Mouse (Mus musculus): ENCODE measurements at regions not wholly inside any gene's neighbourhood (a gene's known extent, or its start where the extent isn't known, plus 50 kb on each side); places are given as distances from the start of the nearest gene placed in this dataset.

DNA sequence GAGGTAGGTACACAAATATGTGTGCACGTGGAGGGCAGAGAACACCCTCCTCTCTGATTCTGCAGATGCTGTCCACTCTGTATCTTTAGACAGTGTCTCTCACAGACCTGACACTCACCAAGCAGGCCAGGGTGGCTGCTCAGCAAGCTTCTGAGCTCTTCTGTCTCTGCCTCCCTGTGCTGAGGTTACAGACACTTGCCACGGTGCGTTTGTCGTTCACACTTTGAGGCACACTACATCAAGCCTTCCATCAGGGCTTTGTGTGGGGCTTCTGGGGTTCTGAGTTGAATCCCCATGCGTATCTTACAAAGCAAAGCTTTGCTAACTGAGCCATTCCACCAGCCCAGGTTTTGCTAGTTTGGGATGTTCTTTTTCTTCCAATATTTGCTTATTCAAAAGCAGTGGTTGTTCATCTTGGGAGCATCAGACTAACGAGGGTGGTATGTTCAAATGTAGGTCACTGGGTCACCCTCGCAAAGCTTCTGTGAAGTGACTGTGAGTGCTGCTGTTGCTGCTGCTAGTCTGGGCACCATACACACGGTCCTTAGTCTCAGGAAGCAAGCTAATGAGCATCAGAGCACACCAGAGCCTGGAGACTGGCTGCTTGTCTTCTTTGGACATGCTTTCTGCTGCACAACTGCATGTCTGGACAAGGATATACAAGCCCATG is 90.2 kb upstream of the Frmd4a start:
- no peak overlapping the region for H3K4me2 ChIP-seq (ENCODE audit: low read depth, low read length)
- H3K9ac ChIP-seq (ENCODE audit: low read length), result no peak overlapping the region
- no peaks in the 10 kb centered on the region for H3K4me1 ChIP-seq (replicated peaks; ENCODE audit: control insufficient read depth, insufficient read depth, low read length)
- ATAC-seq (ENCODE audit: low read depth), result no peak
- H3K4me3 ChIP-seq (ENCODE audit: low read length), result no peak overlapping the region
- H3K36me3 ChIP-seq (ENCODE audit: control insufficient read depth, insufficient read depth, low read length), result no peaks in the 10 kb centered on the region
- 45% methylated on average over 8 of the region's 8 CpGs for WGBS
- no peaks in the 10 kb centered on the region for H3K27me3 ChIP-seq (ENCODE audit: control insufficient read depth, insufficient read depth, low read depth, low read length)
- no peaks in the 10 kb centered on the region for H3K9me3 ChIP-seq (ENCODE audit: control insufficient read depth, low read length)
- no peak overlapping the region for H3K27ac ChIP-seq (ENCODE audit: low read length)

- no peak for ATAC-seq (ENCODE audit: low read depth)
- Histone ChIP-seq H3K27ac (ENCODE audit: low read length) (no peak overlapping the region), H3K9ac (ENCODE audit: low read length) (no peak overlapping the region), H3K4me2 (ENCODE audit: low read depth, low read length) (no peak overlapping the region), H3K9me3 (ENCODE audit: control insufficient read depth, low read length) (no peaks in the 10 kb centered on the region), H3K4me3 (ENCODE audit: low read length) (no peak overlapping the region), H3K4me1 (replicated peaks; ENCODE audit: control insufficient read depth, insufficient read depth, low read length) (no peaks in the 10 kb centered on the region), H3K36me3 (ENCODE audit: control insufficient read depth, insufficient read depth, low read length) (no peaks in the 10 kb centered on the region), H3K27me3 (ENCODE audit: control insufficient read depth, insufficient read depth, low read depth, low read length) (no peaks in the 10 kb centered on the region)
- 91% methylated on average over 4 of the region's 4 CpGs for WGBS
Observed at GRCm38 (mm10) chr2:3927853-3928252, 89.7 kb upstream of the Frmd4a start.

- Histone ChIP-seq H3K9me3 (ENCODE audit: control insufficient read depth, low read length) (no peaks in the 10 kb centered on the region), H3K9ac (ENCODE audit: low read length) (no peak overlapping the region), H3K27me3 (ENCODE audit: control insufficient read depth, insufficient read depth, low read depth, low read length) (no peaks in the 10 kb centered on the region), H3K36me3 (ENCODE audit: control insufficient read depth, insufficient read depth, low read length) (no peaks in the 10 kb centered on the region), H3K4me1 (replicated peaks; ENCODE audit: control insufficient read depth, insufficient read depth, low read length) (no peaks in the 10 kb centered on the region), H3K4me2 (ENCODE audit: low read depth, low read length) (no peak overlapping the region), H3K4me3 (ENCODE audit: low read length) (no peak overlapping the region), H3K27ac (ENCODE audit: low read length) (no peak overlapping the region)
- 85% methylated on average over 5 of the region's 5 CpGs for WGBS
- ATAC-seq (ENCODE audit: low read depth), result no peak
Observed at GRCm38 (mm10) chr2:3930650-3931049, 86.9 kb upstream of the Frmd4a start.

GRCm38 (mm10) chr2:3940786-3941185 is 76.7 kb upstream of the Frmd4a start:
- Histone ChIP-seq H3K4me1 (replicated peaks; ENCODE audit: control insufficient read depth, insufficient read depth, low read length) (no peaks in the 10 kb centered on the region), H3K27ac (ENCODE audit: low read length) (no peak overlapping the region), H3K27me3 (ENCODE audit: control insufficient read depth, insufficient read depth, low read depth, low read length) (no peaks in the 10 kb centered on the region), H3K9me3 (ENCODE audit: control insufficient read depth, low read length) (no peaks in the 10 kb centered on the region), H3K9ac (ENCODE audit: low read length) (no peak overlapping the region), H3K4me3 (ENCODE audit: low read length) (no peak overlapping the region), H3K4me2 (ENCODE audit: low read depth, low read length) (no peak overlapping the region), H3K36me3 (ENCODE audit: control insufficient read depth, insufficient read depth, low read length) (no peaks in the 10 kb centered on the region)
- ATAC-seq (ENCODE audit: low read depth), result no peak
- WGBS, result 75% methylated on average over 2 of the region's 2 CpGs

- ATAC-seq (ENCODE audit: low read depth), result no peak
- H3K27ac ChIP-seq (ENCODE audit: low read length), result no peak overlapping the region
- 83% methylated on average over 1 of the region's 1 CpGs for WGBS
Observed at GRCm38 (mm10) chr2:3941496-3941895, 76.0 kb upstream of the Frmd4a start.

DNA sequence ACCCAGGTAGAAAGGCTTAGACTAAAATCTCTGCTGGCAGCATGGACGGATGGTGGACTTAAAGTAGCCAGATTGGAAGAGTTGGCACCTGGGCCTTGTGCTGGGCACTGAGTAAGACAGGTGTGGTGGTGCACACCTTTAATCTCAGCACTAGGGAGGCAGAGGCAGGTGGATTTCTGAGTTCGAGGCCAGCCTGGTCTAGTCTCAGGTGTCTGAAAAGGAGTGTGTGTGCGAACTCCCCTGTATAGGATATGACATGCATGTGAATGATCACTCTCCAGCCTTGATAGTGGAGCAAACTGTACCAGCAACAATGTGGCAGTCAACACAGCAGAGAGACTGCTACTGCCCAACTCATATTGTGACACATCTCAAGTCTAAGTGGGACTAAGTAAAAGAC is 70.1 kb upstream of the Frmd4a start:
- no peak for ATAC-seq (ENCODE audit: low read depth)
- H3K36me3 ChIP-seq (ENCODE audit: control insufficient read depth, insufficient read depth, low read length), result no peaks in the 10 kb centered on the region
- H3K4me3 ChIP-seq (ENCODE audit: low read length), result no peak overlapping the region
- WGBS, result 79% methylated on average over 3 of the region's 3 CpGs
- H3K4me2 ChIP-seq (ENCODE audit: low read depth, low read length), result no peak overlapping the region
- H3K4me1 ChIP-seq (replicated peaks; ENCODE audit: control insufficient read depth, insufficient read depth, low read length), result no peaks in the 10 kb centered on the region
- no peak overlapping the region for H3K27ac ChIP-seq (ENCODE audit: low read length)
- H3K9me3 ChIP-seq (ENCODE audit: control insufficient read depth, low read length), result no peaks in the 10 kb centered on the region
- no peaks in the 10 kb centered on the region for H3K27me3 ChIP-seq (ENCODE audit: control insufficient read depth, insufficient read depth, low read depth, low read length)
- H3K9ac ChIP-seq (ENCODE audit: low read length), result no peak overlapping the region

More at GRCm38 (mm10) chr2:3941496-3941895, 76.0 kb upstream of the Frmd4a start:
- Histone ChIP-seq H3K9me3 (ENCODE audit: control insufficient read depth, low read length) (no peaks in the 10 kb centered on the region), H3K9ac (ENCODE audit: low read length) (no peak overlapping the region), H3K4me3 (ENCODE audit: low read length) (no peak overlapping the region), H3K36me3 (ENCODE audit: control insufficient read depth, insufficient read depth, low read length) (no peaks in the 10 kb centered on the region), H3K4me1 (replicated peaks; ENCODE audit: control insufficient read depth, insufficient read depth, low read length) (no peaks in the 10 kb centered on the region), H3K27me3 (ENCODE audit: control insufficient read depth, insufficient read depth, low read depth, low read length) (no peaks in the 10 kb centered on the region), H3K4me2 (ENCODE audit: low read depth, low read length) (no peak overlapping the region)

DNA sequence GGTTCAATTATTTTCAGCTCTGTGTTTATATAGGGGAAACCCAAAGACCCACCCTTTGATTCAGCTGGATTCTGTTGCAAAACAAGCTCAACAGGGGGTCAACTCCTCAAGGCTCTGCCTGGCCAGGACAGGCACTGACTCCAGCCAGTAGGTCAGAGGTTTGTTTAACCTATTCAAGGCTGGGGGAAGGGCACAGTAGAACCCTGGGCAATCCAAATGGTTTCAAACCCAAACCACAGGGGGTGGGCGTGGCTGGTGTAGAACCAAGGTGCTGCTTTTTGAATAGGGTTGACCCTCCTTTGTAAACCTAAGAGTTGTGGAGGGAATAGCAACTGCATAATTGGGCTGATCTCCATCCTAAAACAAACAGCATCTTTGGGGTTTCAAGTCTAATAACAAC is 69.2 kb upstream of the Frmd4a start:
- no peaks in the 10 kb centered on the region for H3K9me3 ChIP-seq (ENCODE audit: control insufficient read depth, low read length)
- H3K4me2 ChIP-seq (ENCODE audit: low read depth, low read length), result no peak overlapping the region
- H3K4me1 ChIP-seq (replicated peaks; ENCODE audit: control insufficient read depth, insufficient read depth, low read length), result no peaks in the 10 kb centered on the region
- no peak overlapping the region for H3K4me3 ChIP-seq (ENCODE audit: low read length)
- no peak overlapping the region for H3K9ac ChIP-seq (ENCODE audit: low read length)
- H3K27me3 ChIP-seq (ENCODE audit: control insufficient read depth, insufficient read depth, low read depth, low read length), result no peaks in the 10 kb centered on the region
- H3K36me3 ChIP-seq (ENCODE audit: control insufficient read depth, insufficient read depth, low read length), result no peaks in the 10 kb centered on the region
- WGBS, result 70% methylated on average over 1 of the region's 1 CpGs
- no peak overlapping the region for H3K27ac ChIP-seq (ENCODE audit: low read length)
- no peak for ATAC-seq (ENCODE audit: low read depth)

DNA sequence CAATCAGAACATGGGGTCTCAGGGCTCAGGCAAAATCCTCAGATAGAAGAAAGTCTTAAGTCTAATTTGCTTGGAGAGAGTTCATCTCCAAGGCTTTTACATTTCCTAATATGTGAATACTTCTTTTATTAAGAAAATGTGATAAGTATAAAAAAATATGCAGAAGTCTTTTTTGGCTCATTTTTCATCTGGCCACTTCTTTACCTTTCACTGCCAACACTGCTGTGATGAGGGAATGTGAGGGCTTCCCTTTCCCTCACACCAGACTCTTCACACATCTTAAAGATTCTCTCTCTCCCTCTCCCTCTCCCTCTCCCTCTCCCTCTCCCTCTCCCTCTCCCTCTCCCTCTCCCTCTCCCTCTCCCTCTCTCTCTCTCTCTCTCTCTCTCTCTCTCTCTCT is 60.0 kb upstream of the Frmd4a start:
- no peak overlapping the region for H3K4me2 ChIP-seq (ENCODE audit: low read depth, low read length)
- no peak overlapping the region for H3K9ac ChIP-seq (ENCODE audit: low read length)
- no peaks in the 10 kb centered on the region for H3K36me3 ChIP-seq (ENCODE audit: control insufficient read depth, insufficient read depth, low read length)
- no peaks in the 10 kb centered on the region for H3K27me3 ChIP-seq (ENCODE audit: control insufficient read depth, insufficient read depth, low read depth, low read length)
- H3K4me3 ChIP-seq (ENCODE audit: low read length), result no peak overlapping the region
- H3K4me1 ChIP-seq (replicated peaks; ENCODE audit: control insufficient read depth, insufficient read depth, low read length), result no peaks in the 10 kb centered on the region
- H3K9me3 ChIP-seq (ENCODE audit: control insufficient read depth, low read length), result no peaks in the 10 kb centered on the region
- ATAC-seq (ENCODE audit: low read depth), result no peak
- H3K27ac ChIP-seq (ENCODE audit: low read length), result no peak overlapping the region

DNA sequence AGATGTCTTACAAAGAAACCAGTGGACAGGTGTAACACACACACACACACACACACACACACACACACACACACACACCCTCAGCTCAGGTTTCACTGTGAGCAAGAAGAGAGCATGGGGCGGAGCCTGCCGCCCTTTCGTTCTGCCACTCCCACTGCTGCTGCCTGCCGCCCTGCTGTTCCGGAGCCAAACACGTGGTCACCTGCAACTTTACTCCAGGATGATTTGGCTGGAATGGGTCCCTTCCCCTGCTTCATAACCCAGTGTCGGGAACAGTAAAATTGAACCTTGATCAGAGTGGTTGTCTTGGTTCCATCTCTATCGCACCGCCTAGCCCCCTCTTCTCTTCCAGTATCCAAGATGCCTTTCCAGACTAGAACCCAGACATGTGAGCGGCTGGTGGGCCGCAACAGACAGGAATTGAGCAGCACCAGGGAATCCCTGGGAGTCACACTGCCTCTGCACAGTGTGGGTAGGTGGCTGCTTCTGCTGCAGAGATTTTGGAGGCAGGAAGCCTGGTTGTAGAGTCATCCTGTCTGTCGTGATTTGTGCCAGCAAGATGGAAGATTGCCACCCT is 59.4 kb upstream of the Frmd4a start:
- no peak overlapping the region for H3K9ac ChIP-seq (ENCODE audit: low read length)
- no peak overlapping the region for H3K4me3 ChIP-seq (ENCODE audit: low read length)
- ATAC-seq (ENCODE audit: low read depth), result 0 out of 2 replicates have a peak, but pooled peaks have one; percentile 51
- H3K4me2 ChIP-seq (ENCODE audit: low read depth, low read length), result peak overlapping the region; percentile 33; the same call in 1 of the 2 replicates
- no peak overlapping the region for H3K27ac ChIP-seq (ENCODE audit: low read length)
- H3K9me3 ChIP-seq (ENCODE audit: control insufficient read depth, low read length), result no peaks in the 10 kb centered on the region
- no peaks in the 10 kb centered on the region for H3K36me3 ChIP-seq (ENCODE audit: control insufficient read depth, insufficient read depth, low read length)
- H3K4me1 ChIP-seq (replicated peaks; ENCODE audit: control insufficient read depth, insufficient read depth, low read length), result no peaks in the 10 kb centered on the region
- H3K27me3 ChIP-seq (ENCODE audit: control insufficient read depth, insufficient read depth, low read depth, low read length), result no peaks in the 10 kb centered on the region
- 18% methylated on average over 12 of the region's 12 CpGs for WGBS
